Mouse (Mus musculus): ENCODE data around the gene Atp8b4.

DNA sequence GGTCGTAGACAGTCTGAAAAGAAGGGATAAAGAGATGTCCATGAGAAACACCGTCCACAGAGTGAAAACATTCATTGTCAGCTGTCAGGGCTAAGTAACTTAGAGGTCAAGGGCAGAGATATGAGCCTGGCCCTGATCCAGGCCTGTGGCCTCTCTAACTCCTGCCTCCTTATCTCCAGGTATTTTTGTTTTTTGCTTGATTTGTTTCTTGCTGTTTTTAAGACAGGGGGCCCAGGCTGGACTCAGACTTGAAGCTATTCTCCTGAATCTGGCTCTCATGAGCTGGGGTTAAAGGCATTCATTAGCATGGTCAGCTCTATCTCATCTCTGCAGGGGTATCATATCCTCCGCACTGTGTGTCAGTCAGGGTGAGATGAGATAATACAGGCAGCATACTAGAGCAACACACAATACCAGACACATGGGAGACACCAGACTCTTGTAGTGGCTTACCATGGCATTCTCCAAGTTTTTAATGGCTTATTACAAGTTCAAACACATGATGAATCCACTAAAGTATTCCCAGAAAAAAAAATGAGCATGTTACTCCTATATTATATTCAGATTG is 157.4 kb downstream of the Atp8b4 start:
- TF ChIP-seq CTCF (IDR thresholded peaks at IDR 0.05; ENCODE audit: extremely low read depth, insufficient read depth, low read length) (no peak), POLR2A (IDR thresholded peaks at IDR 0.05; ENCODE audit: extremely low read depth, insufficient read depth, low read length) (no peak)
